Mouse (Mus musculus): Measurements from ENCODE around the gene 2410015M20Rik. TPM values are rescaled to one million over a fixed set of nuclear protein-coding genes. Genes with fewer than 3 reads are reported as not detected.
A peak's percentile ranks its signal among the peaks of the same experiment; 100 is the strongest.

2410015M20Rik gene
- total RNA-seq, 2 experiments from 2014 or later: 134 to 142 TPM

DNA sequence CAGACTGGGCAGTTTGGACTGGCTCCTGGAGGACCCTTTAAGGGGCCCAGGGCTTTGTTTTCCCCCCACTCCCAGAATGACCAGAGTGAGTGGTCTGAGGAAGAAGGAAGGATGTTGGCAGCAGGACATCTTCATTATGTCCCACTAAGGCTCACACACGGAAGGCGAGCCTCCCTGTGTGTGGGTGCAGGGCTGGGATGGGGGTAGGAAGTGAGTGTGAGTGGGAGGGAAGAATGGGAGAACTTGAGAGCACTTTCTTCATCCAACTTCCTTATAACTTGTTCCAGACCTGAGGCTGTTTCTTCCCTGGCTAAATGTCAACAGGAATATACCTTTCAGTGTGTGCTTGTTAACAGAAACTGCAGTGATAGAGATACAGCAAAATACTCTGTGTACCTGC is 1.8 kb upstream of the 2410015M20Rik start:
- H3K27ac ChIP-seq: no peak overlapping the region
- DNase-seq (ENCODE audit: low spot score in 2 of 2): no peak
- no peak for TF ChIP-seq CTCF (conservative IDR thresholded peaks at IDR 0.05)
- no peak overlapping the region for H3K4me3 ChIP-seq

DNA sequence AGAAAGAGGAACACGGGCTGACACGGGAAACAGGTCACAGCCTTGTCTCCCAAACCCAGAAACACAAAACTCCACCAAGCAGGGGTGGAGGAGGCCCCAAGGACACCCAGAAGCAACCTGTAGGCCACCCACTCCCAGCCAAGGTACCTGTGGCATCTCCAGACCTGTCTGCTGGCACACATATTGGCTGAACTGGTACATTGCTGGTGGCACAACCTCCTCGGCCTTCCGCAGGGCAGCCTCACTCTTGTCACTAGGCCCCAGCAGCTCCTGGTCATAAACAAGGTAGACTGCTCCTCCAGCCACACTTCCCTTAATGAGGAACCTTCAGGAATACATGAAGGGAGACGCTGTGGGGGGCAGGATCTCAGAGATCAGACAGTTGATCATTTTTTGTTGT is 872 bp downstream of the 2410015M20Rik start:
- Histone ChIP-seq H3K27ac (peak overlapping the region; percentile 96; the same call in 1 of the 2 replicates), H3K4me3 (peak overlapping the region; percentile 68)
- DNase-seq (ENCODE audit: low spot score in 2 of 2): no peak
- no peak for TF ChIP-seq CTCF (conservative IDR thresholded peaks at IDR 0.05)

DNA sequence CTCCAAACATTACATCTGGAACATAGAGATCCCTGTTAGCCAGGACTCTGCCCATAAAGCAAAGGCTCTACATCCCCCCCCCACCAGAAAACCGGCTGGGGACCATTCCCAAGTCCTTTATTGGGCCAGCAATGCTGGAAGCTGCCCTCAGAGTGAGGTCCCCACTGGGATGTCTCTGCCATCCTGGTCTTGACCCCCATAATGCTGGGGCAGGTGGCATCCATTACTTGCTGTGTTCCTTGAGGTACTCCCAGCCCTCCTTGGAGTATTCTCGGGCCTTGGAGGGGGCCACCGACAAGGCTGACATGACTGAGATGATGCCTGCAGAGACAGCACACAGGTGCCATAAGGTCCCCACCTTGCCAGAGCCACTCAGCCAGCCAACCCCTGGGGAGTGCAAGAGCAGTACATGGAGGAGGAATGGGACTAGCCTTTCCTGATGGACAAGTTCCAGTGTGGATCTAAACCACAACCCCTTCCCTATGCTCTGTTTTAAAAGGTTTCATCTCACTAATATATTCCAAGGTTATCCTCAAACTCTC is 2.0 kb downstream of the 2410015M20Rik start:
- DNase-seq (ENCODE audit: low spot score in 2 of 2): no peak
- no peak overlapping the region for H3K27ac ChIP-seq
- no peak for TF ChIP-seq CTCF (conservative IDR thresholded peaks at IDR 0.05)
- H3K4me3 ChIP-seq: no peak overlapping the region

DNA sequence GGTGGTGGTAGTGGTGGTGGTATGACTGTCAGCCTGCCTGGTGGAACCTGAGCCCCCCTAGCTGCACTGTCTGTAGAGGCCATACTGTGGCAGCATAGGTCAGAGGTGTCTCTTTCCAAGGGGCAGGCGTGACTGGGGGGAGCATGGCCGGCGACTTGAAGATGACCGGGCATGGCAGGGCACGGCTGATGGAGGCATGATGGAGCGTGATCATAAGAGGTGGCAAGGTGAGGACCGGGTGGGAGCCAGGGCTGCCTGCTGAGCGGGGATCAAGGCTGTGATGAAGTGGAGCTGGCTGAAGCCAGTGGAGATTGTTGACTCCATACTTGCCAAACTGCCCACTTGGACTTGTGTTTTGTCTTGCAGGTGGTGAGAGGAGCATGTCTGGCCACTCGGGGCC is 4.1 kb downstream of the 2410015M20Rik start:
- no peak for DNase-seq (ENCODE audit: low spot score in 2 of 2)
- no peak overlapping the region for H3K4me3 ChIP-seq
- no peak for TF ChIP-seq CTCF (conservative IDR thresholded peaks at IDR 0.05)
- no peak overlapping the region for H3K27ac ChIP-seq

DNA sequence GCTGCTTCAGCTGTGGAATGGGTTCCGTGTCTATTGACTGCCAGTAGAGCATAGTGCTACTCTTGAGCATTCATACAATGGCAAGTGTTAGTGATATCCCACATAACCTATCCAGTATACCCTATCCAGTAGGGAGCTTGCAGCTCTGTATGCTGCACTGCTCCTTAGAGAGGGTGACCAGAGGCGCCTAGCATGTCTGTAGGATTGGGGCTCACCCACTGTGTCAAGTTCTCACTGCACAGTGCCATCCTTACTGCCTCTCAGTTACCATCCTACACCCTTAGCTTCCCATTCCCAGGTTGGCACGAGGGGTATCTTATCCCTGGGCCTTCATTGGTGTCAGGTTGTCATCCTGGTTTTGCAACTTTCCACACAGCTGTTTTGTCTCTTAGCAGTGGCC is 5.1 kb downstream of the 2410015M20Rik start:
- no peak for DNase-seq (ENCODE audit: low spot score in 2 of 2)
- H3K4me3 ChIP-seq: no peak overlapping the region
- H3K27ac ChIP-seq: no peak overlapping the region
- no peak for TF ChIP-seq CTCF (conservative IDR thresholded peaks at IDR 0.05)

DNA sequence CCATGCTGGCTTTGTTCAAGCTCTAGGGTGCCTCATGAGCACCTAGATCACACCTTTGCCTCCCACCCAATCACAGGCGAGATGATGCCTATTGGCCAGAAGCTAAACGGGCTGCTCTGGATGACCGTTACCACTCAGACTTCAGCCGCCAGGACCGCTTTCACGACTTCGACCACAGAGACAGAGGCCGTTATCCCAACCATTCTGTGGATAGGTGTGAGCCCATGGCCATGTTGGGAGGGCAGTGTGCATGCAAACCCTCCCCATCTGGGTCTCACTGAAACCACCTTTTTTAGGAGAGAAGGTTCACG is 5.5 kb downstream of the 2410015M20Rik start:
- H3K4me3 ChIP-seq: no peak overlapping the region
- H3K27ac ChIP-seq: no peak overlapping the region
- DNase-seq (ENCODE audit: low spot score in 2 of 2): no peak
- TF ChIP-seq CTCF (conservative IDR thresholded peaks at IDR 0.05): no peak

DNA sequence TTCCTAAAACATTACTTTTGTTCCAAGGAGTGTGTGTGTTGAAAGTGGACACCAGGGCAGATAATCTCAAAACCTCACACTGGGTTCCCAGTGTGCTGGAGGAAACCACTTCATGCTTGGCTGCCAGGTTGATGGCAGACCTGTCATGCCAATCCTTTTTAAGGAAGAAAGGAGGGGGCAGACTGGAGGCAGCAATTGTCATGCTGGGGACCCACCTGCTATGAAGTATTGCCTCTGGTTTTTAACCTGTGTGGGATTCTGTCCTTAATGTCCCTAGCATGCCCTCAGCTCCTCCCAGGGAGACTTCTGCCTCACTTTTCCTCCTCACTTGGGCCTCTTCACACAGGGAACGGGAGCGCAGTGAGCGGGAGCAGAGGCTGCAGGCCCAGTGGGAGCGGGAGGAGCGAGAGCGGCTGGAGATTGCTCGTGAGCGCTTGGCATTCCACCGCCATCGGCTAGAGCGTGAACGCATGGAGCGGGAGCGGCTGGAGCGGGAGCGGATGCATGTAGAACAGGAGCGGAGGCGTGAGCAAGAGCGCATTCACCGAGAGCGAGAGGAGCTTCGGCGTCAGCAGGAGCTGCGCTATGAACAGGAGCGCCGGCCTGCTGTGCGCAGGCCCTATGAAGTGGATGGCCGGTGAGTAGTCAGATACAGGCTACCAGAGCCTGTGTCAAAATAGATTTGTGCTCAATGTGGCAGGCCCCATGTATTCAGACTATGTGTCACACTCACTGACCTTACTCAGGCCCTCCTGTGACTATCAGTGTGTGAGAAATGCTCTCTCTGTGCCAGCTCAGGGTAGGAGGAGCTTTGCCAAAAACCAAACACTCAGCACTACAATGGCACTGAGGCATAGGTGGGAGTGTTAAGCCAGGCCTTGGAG is 6.1 kb downstream of the 2410015M20Rik start:
- Histone ChIP-seq H3K4me3 (no peak overlapping the region), H3K27ac (no peak overlapping the region)
- DNase-seq (ENCODE audit: low spot score in 2 of 2): no peak
- no peak for TF ChIP-seq CTCF (conservative IDR thresholded peaks at IDR 0.05)

DNA sequence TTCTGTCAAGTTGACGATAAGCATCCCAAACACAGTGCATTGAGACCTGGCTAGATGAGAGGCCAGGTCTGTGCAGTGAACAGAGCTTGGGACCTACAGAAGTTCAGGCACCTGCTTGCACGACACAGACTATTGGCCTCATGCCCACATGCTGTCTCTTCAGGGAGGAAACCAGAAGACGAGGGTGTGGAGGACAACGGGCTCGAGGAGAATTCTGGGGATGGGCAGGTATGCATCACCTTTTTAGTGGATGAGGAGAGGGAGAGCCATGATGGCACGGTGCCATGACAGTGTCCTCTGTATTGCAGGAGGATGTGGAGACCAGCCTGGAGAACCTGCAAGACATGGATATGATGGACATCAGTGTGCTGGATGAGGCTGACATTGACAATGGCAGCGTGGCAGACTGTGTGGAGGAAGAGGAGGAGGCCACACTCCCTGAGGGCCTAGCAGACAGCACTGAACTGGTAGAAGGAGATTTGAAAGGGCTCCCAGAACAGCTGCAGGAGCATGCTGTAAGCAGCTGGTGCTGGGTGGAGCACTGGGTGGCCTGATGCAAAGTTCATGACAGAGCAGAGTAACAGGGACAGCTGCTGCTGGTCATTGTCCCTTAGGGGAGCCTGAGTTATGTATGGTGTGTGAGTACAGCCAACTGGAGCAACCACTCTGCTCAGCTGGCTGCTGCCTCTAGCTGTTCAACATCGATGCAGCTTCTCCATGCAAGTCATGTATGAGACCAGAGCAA is 15.9 kb downstream of the 2410015M20Rik start:
- TF ChIP-seq CTCF (conservative IDR thresholded peaks at IDR 0.05): no peak
- DNase-seq (ENCODE audit: low spot score in 2 of 2): no peak
- H3K4me3 ChIP-seq: no peak overlapping the region
- H3K27ac ChIP-seq: peak overlapping the region; percentile 18; the same call in 1 of the 2 replicates

DNA sequence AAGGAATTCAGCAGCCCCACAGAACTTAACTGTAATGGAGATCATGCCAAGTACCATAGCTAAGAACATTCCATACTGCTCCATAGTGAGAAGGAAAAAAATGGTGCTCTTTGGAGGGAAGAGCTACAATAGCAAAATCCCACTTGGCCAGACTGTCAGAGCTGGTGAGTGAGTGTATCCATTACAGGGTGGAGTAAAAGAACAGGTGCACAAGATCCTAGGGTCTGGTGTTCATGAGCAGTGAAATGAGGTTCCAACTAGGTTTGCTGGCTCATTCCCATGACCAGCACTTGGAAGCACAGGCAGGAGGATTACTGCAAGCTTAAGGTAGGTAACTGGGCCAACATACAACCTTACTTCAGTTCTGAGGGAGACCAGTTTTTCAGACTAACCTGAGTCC is 17.0 kb downstream of the 2410015M20Rik start:
- no peak for DNase-seq (ENCODE audit: low spot score in 2 of 2)
- no peak for TF ChIP-seq CTCF (conservative IDR thresholded peaks at IDR 0.05)
- Histone ChIP-seq H3K4me3 (no peak overlapping the region), H3K27ac (no peak overlapping the region)

DNA sequence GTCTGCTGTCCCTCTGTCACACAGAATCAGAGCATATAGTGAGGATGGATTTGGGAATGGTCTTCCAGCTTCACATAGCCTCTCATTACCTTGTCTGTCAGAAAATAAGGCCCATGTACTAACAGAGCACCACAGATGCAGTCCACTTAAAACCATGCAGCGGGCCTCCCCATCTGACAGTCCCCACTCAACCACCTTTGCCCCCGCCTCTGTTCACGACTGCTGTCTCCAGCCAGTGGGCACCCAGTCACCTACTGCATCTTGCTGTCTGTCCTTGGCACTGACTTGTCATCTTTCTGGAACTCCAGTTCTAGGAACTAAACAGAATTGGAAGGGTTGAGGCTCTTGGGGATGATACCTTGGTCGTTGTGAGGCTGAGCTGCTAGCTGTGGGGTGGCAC is 20.6 kb downstream of the 2410015M20Rik start:
- DNase-seq (ENCODE audit: low spot score in 2 of 2): no peak
- H3K27ac ChIP-seq: no peak overlapping the region
- TF ChIP-seq CTCF (conservative IDR thresholded peaks at IDR 0.05): no peak
- no peak overlapping the region for H3K4me3 ChIP-seq

DNA sequence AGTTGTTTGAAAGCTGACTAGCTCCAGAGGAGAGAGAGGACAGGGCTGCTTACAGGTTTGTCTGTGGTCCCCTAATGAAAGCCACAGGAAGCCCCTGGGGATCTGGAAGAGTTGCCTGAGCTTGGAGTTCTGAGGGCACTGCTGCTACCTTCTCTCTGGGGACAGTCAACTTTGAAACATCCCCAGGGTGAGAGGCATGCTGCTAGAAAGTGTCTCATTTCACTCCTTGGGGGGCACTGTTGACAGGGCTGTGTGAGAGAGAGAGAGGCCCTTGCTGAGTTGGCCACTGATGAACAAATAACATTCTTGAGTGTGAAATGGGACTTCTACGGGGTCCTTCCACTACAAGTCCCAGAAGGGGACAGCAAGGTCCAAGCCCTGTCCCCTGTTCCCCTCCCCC is 21.8 kb downstream of the 2410015M20Rik start:
- no peak for TF ChIP-seq CTCF (conservative IDR thresholded peaks at IDR 0.05)
- no peak overlapping the region for H3K4me3 ChIP-seq
- no peak overlapping the region for H3K27ac ChIP-seq
- no peak for DNase-seq (ENCODE audit: low spot score in 2 of 2)

DNA sequence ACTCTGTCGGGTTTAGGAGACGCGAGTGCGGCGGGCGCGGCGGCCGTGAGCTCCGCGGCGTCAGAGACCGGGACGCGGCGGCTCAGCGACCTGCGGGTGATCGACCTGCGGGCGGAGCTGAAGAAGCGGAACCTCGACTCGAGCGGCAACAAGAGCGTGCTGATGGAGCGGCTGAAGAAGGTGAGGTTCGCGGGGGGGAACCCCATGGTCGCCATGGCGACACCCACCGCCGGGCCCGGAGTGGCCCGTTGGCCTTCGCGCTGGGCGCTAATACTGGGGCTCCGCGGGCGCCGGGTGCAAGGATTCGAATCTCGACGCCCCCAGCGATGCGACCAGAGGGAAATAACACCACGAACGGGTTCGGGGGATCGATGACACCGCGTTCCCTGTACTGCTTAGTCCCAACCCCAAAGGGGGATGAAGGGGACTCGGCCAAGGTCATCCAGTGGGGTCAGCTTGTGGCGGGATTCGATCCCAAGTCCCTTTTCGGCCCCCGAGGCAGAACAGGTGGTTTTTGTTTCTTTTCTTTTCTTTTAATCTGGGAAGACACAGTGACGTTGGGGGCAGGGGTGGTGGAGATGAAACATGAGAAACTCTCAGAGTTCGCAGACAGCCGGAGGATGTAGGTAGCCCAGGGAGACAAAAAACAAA is 24.3 kb downstream of the 2410015M20Rik start:
- TF ChIP-seq CTCF (conservative IDR thresholded peaks at IDR 0.05): no peak
- Histone ChIP-seq H3K27ac (peak overlapping the region; percentile 97), H3K4me3 (peak overlapping the region; percentile 71)
- DNase-seq (ENCODE audit: low spot score in 2 of 2): peak in 1 of 2 experiments; percentile 36

All from layer of hippocampus, adult 2 months (tissue).